Mouse (Mus musculus): ENCODE results near the gene Apon. TPM values are rescaled to one million over a fixed set of nuclear protein-coding genes. Genes with fewer than 3 reads are reported as not detected.
A peak's percentile ranks its signal among the peaks of the same experiment; 100 is the strongest.
"Not testable (repeated sequence)": the region's sequence is repeated elsewhere in the genome, so short reads cannot be mapped to it uniquely, and the experiment has no call there.

Gene Apon
- polyA plus RNA-seq, 1 experiment from 2014 or later: 0.13 TPM

- TF ChIP-seq CTCF (IDR thresholded peaks at IDR 0.05; ENCODE audit: low read depth) (no peak), EP300 (optimal IDR thresholded peaks at IDR 0.05) (no peak)
- DNase-seq (ENCODE audit: low spot score): peak; percentile 27
- 16% methylated on average over 14 of the region's 14 CpGs for WGBS
- Histone ChIP-seq H3K4me2 (replicated peaks; ENCODE audit: low read depth) (peak overlapping the region; percentile 92), H3K4me1 (replicated peaks; ENCODE audit: control insufficient read depth, insufficient read depth) (peaks cover 6% of the 10 kb centered on the region; the same call in 1 of the 2 replicates), H3K9me3 (ENCODE audit: control insufficient read depth, low read length) (no peaks in the 10 kb centered on the region), H3K36me3 (ENCODE audit: control insufficient read depth, insufficient read depth, low read length) (0 out of 2 replicates have a peak, but pooled peaks cover 2% of the 10 kb centered on the region), H3K27me3 (ENCODE audit: control insufficient read depth, insufficient read depth, low read length) (no peaks in the 10 kb centered on the region), H3K9ac (ENCODE audit: low read length) (peak overlapping the region; percentile 68), H3K27ac (replicated peaks) (peak overlapping the region; percentile 30; the same call in 1 of the 2 replicates), H3K4me3 (ENCODE audit: low read depth, low read length) (peak overlapping the region; percentile 69)
- ATAC-seq (ENCODE audit: low FRiP score, low TSS enrichment): 0 out of 2 replicates have a peak, but pooled peaks have one; percentile 13
These were observed 42.9 kb upstream of the Apon start for GRCm38 (mm10) chr10:128210954-128211353.

DNA sequence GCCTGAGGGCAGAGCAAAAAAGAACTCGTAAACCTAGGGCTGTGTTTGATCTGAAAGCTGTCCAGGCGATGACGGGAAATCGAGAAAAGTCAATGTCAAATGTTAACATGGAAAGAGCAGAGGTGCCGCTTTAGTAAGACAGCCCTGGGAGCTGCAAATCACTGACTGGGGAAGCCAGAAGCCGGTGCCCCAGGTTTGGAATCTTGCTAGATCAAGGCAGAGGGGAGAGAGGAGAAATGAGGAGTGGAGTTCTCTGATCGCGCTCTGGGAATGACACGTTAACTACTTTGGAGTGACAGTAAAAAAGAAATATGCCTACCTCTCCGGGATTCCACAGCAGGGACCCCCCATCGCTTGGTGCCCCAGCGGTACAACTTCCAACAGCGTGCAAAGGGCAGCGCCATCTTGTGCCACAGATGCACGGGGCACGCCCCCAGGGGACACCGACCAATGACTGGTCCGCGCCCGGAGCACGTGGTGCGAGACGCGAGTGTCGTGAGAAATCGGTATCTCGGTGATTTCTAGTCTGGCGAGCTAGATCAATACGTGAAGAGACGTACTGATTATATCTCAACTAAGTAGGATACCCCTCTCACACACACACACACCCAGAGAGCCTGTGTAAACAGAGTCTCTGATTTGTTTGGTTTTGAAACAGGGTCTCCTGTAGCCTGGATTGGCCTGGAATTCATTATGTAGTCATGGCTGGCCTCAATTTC lies 42.3 kb upstream of the Apon start, which contains the start of gene Spryd4:
Gene Spryd4, minus strand, starts transcription at position 418 of the 719 bp plus-strand sequence.
- DNase-seq (ENCODE audit: low spot score) (peak; percentile 93), ATAC-seq (ENCODE audit: low FRiP score, low TSS enrichment) (peak; percentile 94)
- under 1% methylated on average over 30 of the region's 30 CpGs for WGBS
- H3K9ac ChIP-seq (ENCODE audit: low read length): peak within 1 kb of the TSS; percentile 68
- peak within 1 kb of the TSS; percentile 69 for H3K4me3 ChIP-seq (ENCODE audit: low read depth, low read length)
- peak within 1 kb of the TSS; percentile 30; the same call in 1 of the 2 replicates for H3K27ac ChIP-seq (replicated peaks)
- H3K27me3 ChIP-seq (ENCODE audit: control insufficient read depth, insufficient read depth, low read length): no peaks in the 10 kb centered on the region
- H3K4me1 ChIP-seq (replicated peaks; ENCODE audit: control insufficient read depth, insufficient read depth): peaks cover 6% of the 10 kb centered on the region; the same call in 1 of the 2 replicates
- peak within 1 kb of the TSS; percentile 92 for H3K4me2 ChIP-seq (replicated peaks; ENCODE audit: low read depth)
- TF ChIP-seq EP300 (optimal IDR thresholded peaks at IDR 0.05): no peak
- TF ChIP-seq CTCF (IDR thresholded peaks at IDR 0.05; ENCODE audit: low read depth): peak; percentile 64
- H3K9me3 ChIP-seq (ENCODE audit: control insufficient read depth, low read length): no peaks in the 10 kb centered on the region
- H3K36me3 ChIP-seq (ENCODE audit: control insufficient read depth, insufficient read depth, low read length): 0 out of 2 replicates have a peak, but pooled peaks cover 2% of the 10 kb centered on the region

GRCm38 (mm10) chr10:128212148-128212547 lies 41.7 kb upstream of the Apon start:
- Histone ChIP-seq H3K27ac (replicated peaks) (0 out of 2 replicates have a peak overlapping the region, but pooled peaks have one; percentile 30), H3K36me3 (ENCODE audit: control insufficient read depth, insufficient read depth, low read length) (0 out of 2 replicates have a peak, but pooled peaks cover 2% of the 10 kb centered on the region), H3K27me3 (ENCODE audit: control insufficient read depth, insufficient read depth, low read length) (no peaks in the 10 kb centered on the region), H3K9me3 (ENCODE audit: control insufficient read depth, low read length) (no peaks in the 10 kb centered on the region), H3K4me1 (replicated peaks; ENCODE audit: control insufficient read depth, insufficient read depth) (peaks cover 6% of the 10 kb centered on the region; the same call in 1 of the 2 replicates), H3K4me3 (ENCODE audit: low read depth, low read length) (peak overlapping the region; percentile 69), H3K4me2 (replicated peaks; ENCODE audit: low read depth) (peak overlapping the region; percentile 92), H3K9ac (ENCODE audit: low read length) (no peak overlapping the region)
- WGBS: 44% methylated on average over 6 of the region's 6 CpGs
- DNase-seq (ENCODE audit: low spot score) (no peak), ATAC-seq (ENCODE audit: low FRiP score, low TSS enrichment) (no peak)
- TF ChIP-seq EP300 (optimal IDR thresholded peaks at IDR 0.05) (no peak), CTCF (IDR thresholded peaks at IDR 0.05; ENCODE audit: low read depth) (no peak)

DNA sequence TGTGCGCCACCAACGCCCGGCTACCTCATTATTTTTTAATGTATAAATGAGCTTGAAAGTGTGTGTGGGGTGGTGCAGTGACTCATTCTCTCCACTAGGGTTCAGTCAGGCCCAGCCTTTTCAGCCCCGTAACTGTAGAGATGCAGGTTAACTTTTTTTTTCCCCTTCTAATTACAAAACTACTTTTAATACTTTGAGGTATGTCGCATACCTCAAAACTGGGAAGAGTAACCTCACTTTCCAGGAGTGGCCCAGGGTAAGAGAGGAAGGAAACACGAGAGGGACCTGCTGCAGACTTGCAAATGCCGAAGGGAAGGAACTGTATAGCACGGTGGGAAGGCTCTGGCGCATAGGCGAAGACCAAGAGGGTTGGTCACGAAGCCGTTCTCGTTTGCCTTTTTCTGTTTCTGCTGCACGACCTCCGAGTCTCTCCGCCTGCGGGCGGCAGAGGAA lies 41.0 kb upstream of the Apon start:
- Histone ChIP-seq H3K4me2 (replicated peaks; ENCODE audit: low read depth) (peak overlapping the region; percentile 55), H3K4me1 (replicated peaks; ENCODE audit: control insufficient read depth, insufficient read depth) (peaks cover 6% of the 10 kb centered on the region; the same call in 1 of the 2 replicates), H3K36me3 (ENCODE audit: control insufficient read depth, insufficient read depth, low read length) (0 out of 2 replicates have a peak, but pooled peaks cover 2% of the 10 kb centered on the region), H3K4me3 (ENCODE audit: low read depth, low read length) (peak overlapping the region; percentile 17; the same call in 1 of the 2 replicates), H3K27me3 (ENCODE audit: control insufficient read depth, insufficient read depth, low read length) (no peaks in the 10 kb centered on the region), H3K9ac (ENCODE audit: low read length) (no peak overlapping the region), H3K9me3 (ENCODE audit: control insufficient read depth, low read length) (no peaks in the 10 kb centered on the region), H3K27ac (replicated peaks) (no peak overlapping the region)
- under 1% methylated on average over 18 of the region's 18 CpGs for WGBS
- ATAC-seq (ENCODE audit: low FRiP score, low TSS enrichment) (peak; percentile 67), DNase-seq (ENCODE audit: low spot score) (peak; percentile 71)
- TF ChIP-seq CTCF (IDR thresholded peaks at IDR 0.05; ENCODE audit: low read depth) (peak; percentile 82), EP300 (optimal IDR thresholded peaks at IDR 0.05) (no peak)

DNA sequence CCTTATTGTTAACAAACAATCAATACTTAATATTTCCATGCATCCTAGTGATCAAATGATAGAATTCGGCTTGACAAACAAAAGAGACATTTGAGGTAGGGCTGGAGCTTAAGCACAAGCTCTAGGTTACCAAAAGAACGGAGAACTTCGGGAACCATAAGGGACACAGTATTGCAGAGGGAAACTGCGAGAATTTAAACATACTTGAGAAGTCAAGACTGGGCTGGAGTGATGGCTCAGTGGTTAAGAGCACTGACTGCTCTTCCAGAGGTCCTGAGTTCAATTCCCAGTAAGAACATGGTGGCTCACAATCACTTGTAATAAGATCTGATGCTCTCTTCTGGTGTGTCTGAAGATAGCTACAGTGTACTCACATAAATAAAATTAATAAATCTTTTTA lies 39.8 kb upstream of the Apon start:
- not testable (repeated sequence) for H3K4me1 ChIP-seq (replicated peaks; ENCODE audit: control insufficient read depth, insufficient read depth); H3K4me2 ChIP-seq (replicated peaks; ENCODE audit: low read depth); H3K27me3 ChIP-seq (ENCODE audit: control insufficient read depth, insufficient read depth, low read length); H3K27ac ChIP-seq (replicated peaks); H3K36me3 ChIP-seq (ENCODE audit: control insufficient read depth, insufficient read depth, low read length); H3K9me3 ChIP-seq (ENCODE audit: control insufficient read depth, low read length); H3K9ac ChIP-seq (ENCODE audit: low read length); DNase-seq (ENCODE audit: low spot score); H3K4me3 ChIP-seq (ENCODE audit: low read depth, low read length); ATAC-seq (ENCODE audit: low FRiP score, low TSS enrichment)
- WGBS: 89% methylated on average over 4 of the region's 4 CpGs

DNA sequence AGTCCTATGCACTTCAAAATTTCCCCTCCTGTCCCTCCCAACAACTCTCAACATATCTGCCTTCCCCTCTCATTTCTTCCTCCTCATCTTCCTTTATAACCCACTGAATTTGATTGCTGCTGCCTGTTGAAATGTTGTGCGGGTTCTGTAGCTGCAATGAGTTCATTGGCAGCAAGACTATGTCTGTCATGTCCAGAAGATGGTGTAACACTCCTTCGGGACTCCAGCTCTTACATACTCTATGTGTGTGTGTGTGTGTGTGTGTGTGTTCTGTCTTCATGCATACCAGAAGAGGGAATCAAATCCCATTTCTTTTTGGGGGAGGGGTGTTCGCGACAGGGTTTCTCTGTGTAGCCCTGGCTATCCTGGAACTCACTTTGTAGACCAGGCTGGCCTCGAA lies 38.9 kb upstream of the Apon start:
- ATAC-seq (ENCODE audit: low FRiP score, low TSS enrichment): no peak

More for the DNA sequence above, 38.9 kb upstream of the Apon start:
- WGBS: 81% methylated on average over 5 of the region's 5 CpGs
- Histone ChIP-seq H3K4me2 (replicated peaks; ENCODE audit: low read depth) (no peak overlapping the region), H3K4me3 (ENCODE audit: low read depth, low read length) (no peak overlapping the region), H3K4me1 (replicated peaks; ENCODE audit: control insufficient read depth, insufficient read depth) (peaks cover 6% of the 10 kb centered on the region; the same call in 1 of the 2 replicates), H3K36me3 (ENCODE audit: control insufficient read depth, insufficient read depth, low read length) (no peaks in the 10 kb centered on the region), H3K9me3 (ENCODE audit: control insufficient read depth, low read length) (no peaks in the 10 kb centered on the region), H3K9ac (ENCODE audit: low read length) (no peak overlapping the region), H3K27ac (replicated peaks) (no peak overlapping the region), H3K27me3 (ENCODE audit: control insufficient read depth, insufficient read depth, low read length) (no peaks in the 10 kb centered on the region)
- peak; percentile 42; the same call in 1 of the 2 replicates for TF ChIP-seq CTCF (IDR thresholded peaks at IDR 0.05; ENCODE audit: low read depth)
- TF ChIP-seq EP300 (optimal IDR thresholded peaks at IDR 0.05): no peak
- DNase-seq (ENCODE audit: low spot score): no peak

Data from stomach, postnatal 0 days (tissue).